Mouse (Mus musculus) olfactory bulb, adult 2 months (tissue): Measurements from ENCODE around the gene Pde2a.

Experiments
- CTCF ChIP-seq: fragments of 200-500 bp; IDR thresholded peaks from 2 replicates; pipeline ENCODE4 v1.5.1; 2012; ENCODE audit warnings: low read depth, mild to moderate bottlenecking, low read length, moderate library complexity; ENCODE audit not compliant: insufficient read depth
- POLR2A ChIP-seq: fragments of 200-500 bp; IDR thresholded peaks from 2 replicates; pipeline ENCODE4 v1.6.1; 2012; ENCODE audit warnings: mild to moderate bottlenecking, low read depth, low read length, moderate library complexity; ENCODE audit not compliant: insufficient read depth

DNA sequence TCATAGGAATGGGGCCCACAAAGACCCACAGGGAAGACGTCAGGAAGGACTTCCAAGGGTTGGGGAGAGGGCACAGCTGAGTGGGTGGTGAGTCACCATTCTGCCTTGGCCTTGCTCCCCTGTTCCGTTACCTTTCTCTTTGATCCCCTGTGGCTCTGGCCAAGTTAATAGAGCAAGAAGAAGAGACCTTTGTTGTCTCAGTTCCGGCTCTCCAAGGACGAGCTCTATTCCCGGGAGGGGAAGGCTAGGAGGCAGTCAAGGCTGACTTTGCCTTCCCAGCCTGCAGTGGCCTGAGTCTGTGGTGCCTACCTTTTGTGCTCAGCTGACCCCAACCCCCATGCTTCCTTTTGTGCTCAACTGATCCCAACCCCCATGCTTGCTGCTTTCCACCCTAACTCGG lies 59.2 kb downstream of the Pde2a start:
- TF ChIP-seq CTCF = no peak
- no peak for TF ChIP-seq POLR2A
